Mouse (Mus musculus) small intestine, adult 2 months (tissue): Measurements from ENCODE around the gene Spsb1.

Experiments used
- CTCF ChIP-seq: fragments of 200-500 bp; IDR thresholded peaks from 2 replicates; pipeline ENCODE4 v1.5.1; 2012; ENCODE audit warnings: low read depth, mild to moderate bottlenecking, control low read depth, inconsistent platforms, low read length, moderate library complexity, mixed read lengths; ENCODE audit not compliant: insufficient replicate concordance, insufficient read length; ENCODE audit errors: extremely low read depth
- POLR2A ChIP-seq: fragments of 200-500 bp; IDR thresholded peaks from 2 replicates; pipeline ENCODE4 v1.6.1; 2012; ENCODE audit warnings: low read depth, mild to moderate bottlenecking, control low read depth, inconsistent platforms, low read length, moderate library complexity

- TF ChIP-seq CTCF (no peak), POLR2A (no peak)
Measured at GRCm38 (mm10) chr4:150003641-150004040, 48.8 kb upstream of the Spsb1 start.
